Mouse (Mus musculus) neural tube, embryonic 14.5 days (tissue): ENCODE results near the gene Ifngr1. TPM values are rescaled to one million over a fixed set of nuclear protein-coding genes. Genes with fewer than 3 reads are reported as not detected.
"Not testable (repeated sequence)": the region's sequence is repeated elsewhere in the genome, so short reads cannot be mapped to it uniquely, and the experiment has no call there.

Source experiments
- ATAC-seq: fragments of 200-750 bp; cut with Nextera tagmentation; 2 replicates; pipeline ENCODE4 v1.8.0; 2017; ENCODE audit warnings: low read depth, mild to moderate bottlenecking, moderate TSS enrichment, moderate library complexity
- H3K27ac ChIP-seq: fragments of 300-500 bp; sonication (generic); 2 replicates; pipeline ENCODE4 v1.5.1; 2014; ENCODE audit warnings: low read depth, mild to moderate bottlenecking, control low read depth, low read length, moderate library complexity, mixed read lengths
- H3K27me3 ChIP-seq: fragments of 300-500 bp; sonication (generic); 2 replicates; pipeline ENCODE4 v1.6.1; 2014; ENCODE audit warnings: low read length; ENCODE audit not compliant: control insufficient read depth, insufficient read depth
- H3K36me3 ChIP-seq: fragments of 300-500 bp; sonication (generic); 2 replicates; pipeline ENCODE4 v1.6.1; 2014; ENCODE audit warnings: low read length, mixed read lengths; ENCODE audit not compliant: control insufficient read depth, insufficient read depth
- H3K4me1 ChIP-seq: fragments of 300-500 bp; sonication (generic); 2 replicates; pipeline ENCODE4 v1.6.1; 2014; ENCODE audit warnings: low read length; ENCODE audit not compliant: control insufficient read depth, insufficient read depth
- H3K4me2 ChIP-seq: fragments of 300-500 bp; sonication (generic); 2 replicates; pipeline ENCODE4 v1.6.1; 2014; ENCODE audit warnings: mild to moderate bottlenecking, low read depth, low read length, control low read depth
- H3K4me3 ChIP-seq: fragments of 300-500 bp; sonication (generic); 2 replicates; pipeline ENCODE4 v1.5.1; 2014; ENCODE audit warnings: low read depth, low read length, control low read depth, mixed read lengths
- H3K9ac ChIP-seq: fragments of 300-500 bp; sonication (generic); replicated peaks from 2 replicates; pipeline ENCODE4 v1.6.1; 2014; ENCODE audit warnings: low read depth, mild to moderate bottlenecking, control low read depth, low read length, mixed read lengths
- H3K9me3 ChIP-seq: fragments of 300-500 bp; sonication (generic); 2 replicates; pipeline ENCODE4 v1.6.1; 2016; ENCODE audit warnings: low read length; ENCODE audit not compliant: control insufficient read depth
- WGBS: fragments of 180-500 bp; shearing (Covaris S2); extraction: QIAGEN DNeasy Blood & Tissue Kit; methylation state at CpG from one replicate; pipeline ENCODE4 v1.1.7; 2014; 5-methylcytosine and 5-hydroxymethylcytosine counted together
- polyA plus RNA-seq: library from polyadenylated mRNA; unstranded; fragments of >200 nt; fragmentation: Nextera tagmentation; extraction: Ambion mirVana; gene quantifications from 2 replicates; pipeline ENCODE4 v1.2.1, GENCODE M21; 2014

Gene Ifngr1
- polyA plus RNA-seq, 1 experiment from 2014 or later, result 24.9 TPM

DNA sequence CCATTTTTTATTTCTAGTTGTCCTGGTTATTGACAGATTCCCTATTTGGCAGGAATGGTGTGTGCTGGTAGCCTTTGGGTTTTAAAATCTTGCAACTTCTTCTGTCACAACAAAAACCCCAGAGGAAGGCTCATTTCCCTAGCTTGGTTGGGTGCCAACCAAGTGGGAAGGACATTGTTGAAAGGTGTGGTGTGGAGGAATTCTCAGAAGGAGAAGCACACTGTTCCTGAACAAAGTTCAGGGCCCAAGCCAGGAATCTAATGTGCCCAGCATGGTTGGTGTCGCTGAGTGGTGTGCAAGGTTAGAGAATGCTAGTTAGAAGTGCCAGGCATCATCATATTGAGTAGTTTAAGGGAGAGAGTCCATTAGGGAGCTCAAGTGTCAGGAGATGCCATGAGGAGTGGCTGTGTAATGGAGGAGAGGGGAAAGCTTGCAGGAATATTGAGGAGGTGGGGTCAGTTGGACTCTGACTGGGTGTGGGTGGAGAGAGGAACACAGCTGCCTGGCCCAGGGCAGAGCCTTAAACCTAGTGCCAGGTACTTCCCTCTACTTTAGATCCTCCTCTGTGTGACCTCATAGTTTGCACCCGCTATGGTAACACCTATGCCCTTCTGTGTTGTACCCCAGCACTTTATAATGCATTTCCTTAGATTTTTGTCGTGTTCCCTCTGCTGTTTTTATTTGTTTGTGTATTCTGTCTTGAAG lies 2.6 kb downstream of the Ifngr1 start:
- Histone ChIP-seq H3K9me3 (no peaks in the 10 kb centered on the region), H3K9ac (no peak overlapping the region), H3K36me3 (no peaks in the 10 kb centered on the region), H3K4me1 (0 out of 2 replicates have a peak, but pooled peaks cover 6% of the 10 kb centered on the region), H3K27me3 (no peaks in the 10 kb centered on the region), H3K27ac (no peak overlapping the region), H3K4me2 (no peak overlapping the region), H3K4me3 (no peak overlapping the region)
- WGBS, result 89% methylated on average over 3 of the region's 3 CpGs
- ATAC-seq, result no peak

DNA sequence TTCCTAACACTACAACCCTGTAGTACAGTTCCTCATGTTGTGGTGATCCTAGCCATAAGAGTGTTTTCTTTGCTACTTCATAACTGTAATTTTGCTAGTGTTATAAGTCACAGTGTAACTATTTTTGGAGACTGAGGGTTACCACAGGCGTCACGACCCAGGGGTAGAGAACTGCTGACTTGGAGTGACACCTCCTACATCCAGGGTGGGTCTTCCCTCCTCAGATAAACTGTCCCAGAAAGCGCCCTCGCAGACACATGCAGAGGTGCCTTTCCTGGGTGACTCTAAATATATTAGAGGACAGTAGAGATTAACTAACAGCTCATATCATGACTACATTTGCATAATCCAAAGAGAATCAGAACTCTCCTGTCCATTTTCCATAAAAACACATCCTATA lies 5.1 kb downstream of the Ifngr1 start:
- no peak overlapping the region for H3K27ac ChIP-seq
- H3K9ac ChIP-seq, result no peak overlapping the region

DNA sequence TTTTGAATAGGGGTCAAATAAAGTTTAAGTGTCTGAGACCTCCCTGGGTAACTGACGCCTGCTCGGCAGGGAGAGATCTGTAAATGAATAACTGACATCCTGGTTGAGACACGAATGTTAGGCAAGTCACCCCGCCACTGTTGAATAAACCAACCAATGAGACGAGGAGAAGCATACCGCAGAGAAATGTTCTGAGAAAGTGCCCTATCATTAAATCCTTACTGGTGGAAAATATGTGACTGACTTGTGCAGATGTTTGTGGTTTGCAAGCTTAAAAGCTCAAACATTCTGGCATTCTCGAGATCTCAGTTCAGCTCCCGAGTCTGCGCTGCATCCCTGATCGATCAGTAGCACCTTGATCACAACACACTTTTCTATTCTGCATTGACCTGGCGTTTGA lies 6.3 kb downstream of the Ifngr1 start:
- Histone ChIP-seq H3K27ac (no peak overlapping the region), H3K4me3 (no peak overlapping the region), H3K4me1 (no peaks in the 10 kb centered on the region), H3K4me2 (no peak overlapping the region), H3K9ac (no peak overlapping the region), H3K36me3 (no peaks in the 10 kb centered on the region), H3K27me3 (no peaks in the 10 kb centered on the region), H3K9me3 (no peaks in the 10 kb centered on the region)
- 74% methylated on average over 11 of the region's 11 CpGs for whole genome bisulfite sequencing
- ATAC-seq, result no peak

More for the DNA sequence above, 5.1 kb downstream of the Ifngr1 start:
- H3K27me3 ChIP-seq, result no peaks in the 10 kb centered on the region
- H3K4me1 ChIP-seq, result 0 out of 2 replicates have a peak, but pooled peaks cover 6% of the 10 kb centered on the region
- H3K9me3 ChIP-seq, result no peaks in the 10 kb centered on the region
- no peak for ATAC-seq
- 84% methylated on average over 4 of the region's 4 CpGs for WGBS
- H3K4me3 ChIP-seq, result no peak overlapping the region
- no peaks in the 10 kb centered on the region for H3K36me3 ChIP-seq
- H3K4me2 ChIP-seq, result no peak overlapping the region

DNA sequence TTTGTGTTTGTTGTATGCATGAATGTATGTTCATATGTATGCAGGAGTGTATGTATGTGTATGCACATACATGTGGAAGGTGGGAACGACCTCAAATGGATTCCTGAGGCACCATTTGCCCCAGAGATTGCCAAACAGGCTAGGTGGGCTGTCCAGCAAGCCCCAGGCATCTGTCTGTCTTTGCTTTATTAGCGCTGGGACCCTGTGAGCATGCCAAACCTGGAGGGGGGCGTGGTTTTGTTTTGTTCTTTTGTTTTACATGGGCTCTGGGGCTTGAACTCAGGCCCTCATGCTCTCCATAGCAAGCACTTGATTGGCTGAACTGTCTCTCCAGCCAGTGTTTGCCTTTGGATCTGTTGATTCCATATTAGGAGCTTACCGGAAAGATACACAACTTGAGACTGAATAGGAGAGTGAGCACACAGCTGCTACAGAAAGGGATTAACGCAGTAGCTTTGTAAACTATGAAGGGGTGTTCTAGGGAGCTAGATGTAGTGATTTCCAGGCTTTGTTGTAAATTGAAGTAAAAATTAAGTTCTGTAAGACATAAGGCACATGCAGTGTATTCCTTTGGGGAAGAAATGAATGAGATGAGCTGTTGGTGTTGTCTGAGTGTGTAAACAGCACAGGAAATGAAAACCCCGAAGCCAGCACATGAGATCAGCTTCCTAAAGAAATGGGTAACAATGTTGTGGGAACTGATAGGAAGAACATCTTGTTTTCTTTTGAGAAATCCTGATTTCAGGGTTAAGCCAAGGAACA lies 7.8 kb downstream of the Ifngr1 start:
- Histone ChIP-seq H3K27ac (no peak overlapping the region), H3K4me1 (no peaks in the 10 kb centered on the region), H3K36me3 (no peaks in the 10 kb centered on the region), H3K9ac (no peak overlapping the region), H3K27me3 (no peaks in the 10 kb centered on the region), H3K4me3 (no peak overlapping the region), H3K9me3 (no peaks in the 10 kb centered on the region), H3K4me2 (no peak overlapping the region)
- ATAC-seq, result no peak
- 76% methylated on average over 6 of the region's 6 CpGs for WGBS

DNA sequence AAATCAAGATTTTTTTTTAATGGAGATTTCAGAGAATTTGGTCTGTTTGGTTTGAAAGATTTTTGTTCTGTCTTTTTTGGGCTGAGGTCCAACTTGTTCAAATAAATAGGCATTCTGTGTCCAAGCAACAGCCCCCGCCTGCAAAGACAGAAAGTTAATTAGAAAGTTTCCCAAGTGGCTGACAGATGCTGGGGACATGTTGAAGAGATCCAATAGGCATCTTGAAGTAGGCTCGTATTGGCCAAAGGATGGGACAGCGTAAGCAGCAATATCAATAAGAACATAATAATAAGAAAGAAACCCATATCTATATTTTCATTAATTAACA lies 8.3 kb downstream of the Ifngr1 start:
- Histone ChIP-seq H3K36me3 (no peaks in the 10 kb centered on the region), H3K4me3 (no peak overlapping the region), H3K4me2 (no peak overlapping the region), H3K9ac (no peak overlapping the region), H3K4me1 (no peaks in the 10 kb centered on the region), H3K27me3 (no peaks in the 10 kb centered on the region), H3K27ac (no peak overlapping the region), H3K9me3 (no peaks in the 10 kb centered on the region)
- WGBS, result 80% methylated on average over 3 of the region's 3 CpGs
- no peak for ATAC-seq

DNA sequence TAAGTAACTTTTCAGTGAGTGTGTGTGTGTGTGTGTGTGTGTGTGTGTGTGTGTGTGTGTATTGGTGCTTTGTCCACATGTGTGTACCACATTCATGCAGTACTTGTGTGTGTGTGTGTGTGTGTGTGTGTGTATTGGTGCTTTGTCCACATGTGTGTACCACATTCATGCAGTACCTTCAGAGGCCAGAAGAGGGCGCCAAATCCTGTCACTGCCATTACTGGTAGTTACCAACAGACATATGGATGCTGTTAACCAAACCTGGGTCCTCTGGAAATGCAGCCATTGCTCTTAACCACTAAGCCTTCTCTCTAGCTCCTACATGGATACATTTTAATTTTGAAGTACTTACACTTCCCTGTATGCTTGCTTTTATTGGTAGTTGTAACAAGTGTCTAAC lies 9.8 kb downstream of the Ifngr1 start:
- H3K4me2 ChIP-seq, ATAC-seq, H3K27me3 ChIP-seq, H3K4me3 ChIP-seq, H3K9ac ChIP-seq, H3K36me3 ChIP-seq, H3K27ac ChIP-seq, H3K4me1 ChIP-seq, H3K9me3 ChIP-seq: not testable (repeated sequence)
- WGBS, result 24% methylated on average over 1 of the region's 1 CpGs

DNA sequence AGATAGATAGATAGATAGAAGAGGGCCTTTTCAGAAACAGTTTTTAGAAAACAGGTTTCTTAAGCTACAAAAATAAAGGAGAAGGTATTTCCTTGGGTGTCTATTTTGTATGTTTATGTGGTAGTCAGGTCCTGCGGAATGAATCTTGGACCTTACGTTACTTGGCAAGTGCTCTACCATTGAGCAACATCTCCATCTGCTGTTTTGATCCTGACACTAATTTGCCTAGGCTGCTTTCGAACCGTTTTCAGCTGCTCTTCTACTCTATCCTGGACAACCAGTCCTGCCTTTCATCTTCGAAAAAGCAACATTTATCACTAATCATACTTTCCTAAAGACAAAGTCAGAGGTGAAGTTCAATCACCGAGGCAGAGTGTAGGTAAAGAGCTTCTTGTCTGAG lies 11.5 kb downstream of the Ifngr1 start:
- WGBS, result 92% methylated on average over 6 of the region's 6 CpGs
- no peaks in the 10 kb centered on the region for H3K36me3 ChIP-seq
- no peaks in the 10 kb centered on the region for H3K9me3 ChIP-seq
- H3K27ac ChIP-seq, result no peak overlapping the region
- H3K4me2 ChIP-seq, result no peak overlapping the region
- no peaks in the 10 kb centered on the region for H3K4me1 ChIP-seq
- H3K9ac ChIP-seq, result no peak overlapping the region
- ATAC-seq, result no peak
- no peak overlapping the region for H3K4me3 ChIP-seq
- no peaks in the 10 kb centered on the region for H3K27me3 ChIP-seq

DNA sequence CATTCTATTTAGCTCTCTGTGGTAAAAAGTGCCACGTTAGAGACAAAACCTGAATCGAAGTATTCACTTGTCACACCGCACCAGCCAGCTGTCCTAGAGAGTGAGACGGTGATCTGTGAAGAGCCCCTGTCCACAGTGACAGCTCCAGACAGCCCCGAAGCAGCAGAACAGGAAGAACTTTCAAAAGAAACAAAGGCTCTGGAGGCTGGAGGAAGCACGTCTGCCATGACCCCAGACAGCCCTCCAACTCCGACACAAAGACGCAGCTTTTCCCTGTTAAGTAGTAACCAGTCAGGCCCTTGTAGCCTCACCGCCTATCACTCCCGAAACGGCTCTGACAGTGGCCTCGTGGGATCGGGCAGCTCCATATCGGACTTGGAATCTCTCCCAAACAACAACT lies 17.4 kb downstream of the Ifngr1 start:
- H3K4me1 ChIP-seq, result no peaks in the 10 kb centered on the region
- WGBS, result 48% methylated on average over 14 of the region's 14 CpGs

DNA sequence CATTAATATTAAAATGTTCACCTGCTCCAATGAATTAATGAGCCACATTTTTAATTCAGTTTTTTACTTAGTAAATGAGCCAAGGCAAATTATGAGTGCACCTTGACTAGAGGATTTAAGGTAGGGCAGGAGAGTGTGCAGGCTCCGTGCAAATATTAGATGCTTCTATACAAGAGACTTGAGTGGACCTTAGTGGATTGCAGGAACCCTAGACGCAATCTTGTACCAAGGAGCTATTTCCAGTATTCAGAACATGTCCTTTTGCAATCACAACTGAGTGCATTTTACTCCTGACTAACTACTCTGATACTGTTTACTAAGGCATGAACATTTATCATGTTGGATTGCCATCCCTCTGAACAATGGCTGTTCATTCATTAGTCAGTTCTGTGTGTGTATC lies 19.9 kb downstream of the Ifngr1 start:
- Histone ChIP-seq H3K27me3 (no peaks in the 10 kb centered on the region), H3K9me3 (no peaks in the 10 kb centered on the region), H3K36me3 (no peaks in the 10 kb centered on the region), H3K4me3 (no peak overlapping the region), H3K4me1 (no peaks in the 10 kb centered on the region), H3K27ac (no peak overlapping the region), H3K4me2 (no peak overlapping the region), H3K9ac (no peak overlapping the region)
- ATAC-seq, result no peak
- 68% methylated on average over 2 of the region's 2 CpGs for WGBS

More for the DNA sequence above, 17.4 kb downstream of the Ifngr1 start:
- Histone ChIP-seq H3K9me3 (no peaks in the 10 kb centered on the region), H3K27ac (no peak overlapping the region), H3K4me2 (no peak overlapping the region), H3K27me3 (no peaks in the 10 kb centered on the region), H3K4me3 (no peak overlapping the region), H3K36me3 (no peaks in the 10 kb centered on the region), H3K9ac (no peak overlapping the region)
- no peak; the same call in 1 of the 2 replicates for ATAC-seq
